Mouse (Mus musculus) cerebellum, adult 2 months (tissue): ENCODE data around the gene Rnf126.

Experiments used
- CTCF ChIP-seq: fragments of 200-500 bp; IDR thresholded peaks from 2 replicates; pipeline ENCODE4 v1.5.1; 2011; ENCODE audit warnings: low read depth, mild to moderate bottlenecking, control low read depth, low read length, moderate library complexity, borderline replicate concordance; ENCODE audit not compliant: insufficient read depth
- POLR2A ChIP-seq: fragments of 200-500 bp; IDR thresholded peaks from 2 replicates; pipeline ENCODE4 v1.6.1; 2011; ENCODE audit warnings: low read length, control low read depth, borderline replicate concordance; ENCODE audit not compliant: insufficient read depth

GRCm38 (mm10) chr10:79755854-79756253 is 10.9 kb downstream of the Rnf126 start:
- TF ChIP-seq CTCF (no peak), POLR2A (no peak)
